ENCODE assay signal across 18 mouse cellular contexts in genomic region chr3:152998106-152998505, GRCm38 (mm10). TPM values are rescaled to one million over a fixed set of nuclear protein-coding genes. Genes with fewer than 3 reads are reported as not detected.
DNase-seq lines count a peak whose midpoint lies in the region; TF ChIP-seq lines count a peak whose summit lies in the region.
"Had no signal": no experiment of that assay in that cellular context is flagged by ENCODE, and none has a peak within 500 bp of the region (broad histone marks: within the 10 kb centered on the region; RNA-seq: fewer than 3 reads in every experiment).

No protein-coding gene starts in this region.

- TF ChIP-seq POLR2A in kidney, adult 2 months (IDR thresholded peaks at IDR 0.05; ENCODE audit: low read depth, low read length): no peak

- peak; percentile 20 for DNase-seq in kidney, adult 2 months
- DNase-seq in kidney, adult 11 months: no peak
- peak; percentile 16 for DNase-seq in lung, postnatal 14 days
- no peak for DNase-seq in lung, adult 18-20 months
- DNase-seq in embryo, embryonic 11 days: peak; percentile 47
- peak; percentile 37 for DNase-seq in lung, postnatal 36 days
- no peak for DNase-seq in layer of hippocampus, postnatal 25 days (ENCODE audit: extremely low spot score in 1 of 2, low spot score in 1 of 2)
- DNase-seq in cerebellum, adult 18-20 months: no peak
- DNase-seq: cerebellum, adult 2 months; gastrocnemius, postnatal 10 days; heart, adult 11 months; liver, embryonic 13.5 days; right cerebral cortex, postnatal 4 days had no signal

- WGBS in kidney, adult 2 months: 43% methylated on average over 5 of the region's 5 CpGs

- H3K4me3 ChIP-seq in kidney, adult 2 months (ENCODE audit: insufficient read depth, low read depth, low read length): no peak overlapping the region
- H3K4me3 ChIP-seq: limb, embryonic 13.5 days; liver, embryonic 13.5 days; neural tube, embryonic 12.5 days had no signal

- H3K27ac ChIP-seq in kidney, adult 2 months (ENCODE audit: insufficient read depth, low read depth, low read length): no peak overlapping the region
- H3K27ac ChIP-seq: limb, embryonic 13.5 days; liver, embryonic 13.5 days; neural tube, embryonic 12.5 days had no signal

- no peak for TF ChIP-seq CTCF in kidney, adult 2 months (conservative IDR thresholded peaks at IDR 0.05; ENCODE audit: insufficient read depth, insufficient read length, low read depth, low read length)

- no peaks in the 10 kb centered on the region for H3K36me3 ChIP-seq in kidney, adult 2 months (ENCODE audit: control insufficient read depth, insufficient read depth, low read length)
- H3K36me3 ChIP-seq: limb, embryonic 13.5 days; liver, embryonic 13.5 days; neural tube, embryonic 12.5 days had no signal

- no peaks in the 10 kb centered on the region for H3K4me1 ChIP-seq in kidney, adult 2 months (ENCODE audit: control insufficient read depth, insufficient read depth, low read length)
- H3K4me1 ChIP-seq: limb, embryonic 13.5 days; liver, embryonic 13.5 days; neural tube, embryonic 12.5 days had no signal

- no peaks in the 10 kb centered on the region for H3K27me3 ChIP-seq in kidney, adult 2 months (replicated peaks; ENCODE audit: control insufficient read depth, insufficient read depth, low read length)
- H3K27me3 ChIP-seq: limb, embryonic 13.5 days; liver, embryonic 13.5 days; neural tube, embryonic 12.5 days had no signal

RNA-seq across cellular contexts. Expression of gene St6galnac5, which starts 16.1 kb away (rescaled TPM):
- 1.4 and 1.5 TPM in 2 replicates for polyA plus RNA-seq in kidney, adult 2 months (2012; rRNA removed)
- total RNA-seq in layer of hippocampus, postnatal 25 days (2021): 100 to 1,000 TPM; 116 to 147 TPM
- total RNA-seq: common myeloid progenitor, adult 5-6 weeks; hematopoietic stem cell, adult 5-6 weeks; megakaryocyte-erythroid progenitor cell, adult 5-6 weeks had no signal

Comparison
In these comparisons a context has a peak if more than half of its experiments do, and no peak if none do; other contexts are left out.
1. DNase-seq: peak in kidney, adult 2 months (single experiment), lung, postnatal 14 days (single experiment), embryo, embryonic 11 days (single experiment) and lung, postnatal 36 days (single experiment); none in kidney, adult 11 months (single experiment), lung, adult 18-20 months (0 of 2), layer of hippocampus, postnatal 25 days (0 of 2) and cerebellum, adult 18-20 months (0 of 2).